Mouse (Mus musculus): ENCODE data around the gene Vsig2.

DNA sequence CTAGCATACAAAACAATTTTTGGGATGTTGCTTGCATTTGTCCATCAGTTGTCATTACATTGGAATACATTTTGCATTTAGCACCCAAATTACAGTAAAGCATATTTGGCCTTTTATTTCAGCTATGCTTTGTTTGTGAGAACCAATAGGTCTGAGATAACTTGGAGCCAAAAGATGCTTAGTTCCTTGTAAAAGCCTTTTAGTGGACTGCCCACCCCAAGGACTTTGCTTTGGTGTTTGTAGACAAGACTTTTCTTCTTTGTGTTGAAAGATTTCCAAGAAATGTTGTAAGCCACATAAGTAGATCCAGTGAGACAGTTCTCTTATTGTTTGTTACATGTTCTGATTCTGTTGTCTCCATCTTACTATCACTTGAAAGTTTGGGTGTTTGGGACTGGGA, 42.7 kb upstream of the Vsig2 start:
- TF ChIP-seq CTCF (IDR thresholded peaks at IDR 0.05; ENCODE audit: extremely low read depth, insufficient read depth, insufficient read length, insufficient replicate concordance): no peak
- no peak for TF ChIP-seq POLR2A (IDR thresholded peaks at IDR 0.05; ENCODE audit: low read depth, low read length)

Measured in spleen, adult 2 months (tissue).